Mouse (Mus musculus) thymus, postnatal 14 days (tissue): Measurements from ENCODE around the gene Hoxb13.

ENCODE experiments used
- DNase-seq: peaks from one replicate; pipeline ENCODE4 v3.0.0; 2021

The Hoxb13 gene

DNA sequence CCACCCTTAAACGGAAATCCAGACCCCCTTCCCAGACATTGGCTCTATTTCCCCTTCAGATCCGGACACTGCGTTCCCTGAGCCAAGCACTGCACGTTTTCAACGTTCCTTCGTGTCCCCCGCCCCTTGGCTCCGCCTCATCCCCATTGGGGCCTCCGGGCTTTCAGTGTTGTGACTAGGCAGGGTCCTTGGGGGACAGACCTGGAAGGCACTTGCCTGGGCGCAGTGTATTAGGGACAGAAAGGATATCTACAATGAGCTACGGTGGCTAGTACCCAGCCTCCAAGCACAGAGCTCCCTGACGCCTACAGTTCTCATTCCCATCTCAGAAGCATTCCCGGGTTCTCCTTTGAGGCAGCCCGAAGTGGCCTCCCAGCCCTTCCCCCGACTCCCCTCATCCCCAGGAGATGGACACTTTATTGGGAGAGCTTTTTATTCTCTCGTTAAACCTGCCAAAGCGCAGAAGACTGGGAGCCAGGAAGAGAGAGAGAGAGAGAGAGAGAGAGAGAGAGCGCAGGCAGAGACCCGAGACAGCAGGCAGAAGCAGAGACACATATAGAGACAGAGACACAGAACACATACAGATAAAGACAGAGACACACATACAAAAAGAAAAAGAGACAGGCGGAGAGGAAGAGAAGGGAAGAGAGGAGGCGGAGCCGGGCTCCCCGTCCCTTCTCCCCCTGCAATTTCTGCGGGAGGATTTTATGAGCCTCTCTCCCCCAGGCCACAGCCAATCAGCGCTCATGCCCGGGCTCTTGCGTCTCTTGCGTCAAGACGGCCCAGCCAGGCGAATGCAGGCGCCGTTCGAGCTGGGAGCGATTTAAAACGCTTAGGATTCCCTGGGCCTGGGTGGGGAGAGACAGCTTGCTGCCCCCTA is at the start of gene Hoxb13:
Hoxb13 (plus strand) TSS at position 796 of the 880 bp plus-strand sequence.
- no peak for DNase-seq

GRCm38 (mm10) chr11:96145622-96146270 is 48.4 kb upstream of the Hoxb13 start:
- DNase-seq: peak; percentile 43

DNA sequence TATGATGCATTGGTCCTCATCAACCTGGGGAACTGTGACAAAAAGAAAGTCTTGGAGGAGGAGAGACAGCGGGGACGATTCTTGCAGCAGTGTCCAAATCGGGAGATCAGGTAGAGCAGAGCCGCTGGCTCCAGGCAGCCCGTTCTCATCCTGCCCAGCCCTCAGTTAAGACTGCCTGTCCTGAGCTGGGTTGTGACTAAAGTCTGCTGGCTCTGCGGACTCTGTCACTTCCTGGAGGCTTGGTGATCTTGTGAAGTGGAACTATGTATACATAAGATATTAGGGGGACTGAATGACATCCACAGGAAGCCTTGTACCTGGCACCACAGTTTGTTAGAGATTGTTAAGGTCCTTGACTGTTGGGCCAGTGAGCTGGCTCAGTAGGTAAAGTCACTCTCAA is 46.6 kb upstream of the Hoxb13 start:
- DNase-seq: no peak

DNA sequence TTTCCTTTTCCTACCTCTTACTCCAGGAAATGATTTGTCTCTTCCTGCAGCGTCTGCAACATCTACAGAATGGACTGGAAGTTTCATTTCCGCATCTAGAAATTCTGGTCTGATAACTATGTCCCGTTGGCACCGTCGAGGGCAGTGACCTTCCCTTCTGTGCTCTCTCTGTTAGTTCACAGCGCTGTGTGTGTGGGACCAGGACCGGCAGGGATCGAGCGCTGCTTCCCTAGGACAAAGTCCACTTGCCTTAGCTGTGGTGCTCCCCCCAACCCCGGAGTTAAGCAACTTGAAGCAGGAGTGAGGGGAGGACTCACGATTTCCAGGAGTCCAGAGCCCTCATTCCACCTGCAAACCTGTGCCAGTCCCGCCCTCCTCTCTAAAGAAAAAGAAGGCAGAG is 29.3 kb upstream of the Hoxb13 start:
- DNase-seq: no peak

DNA sequence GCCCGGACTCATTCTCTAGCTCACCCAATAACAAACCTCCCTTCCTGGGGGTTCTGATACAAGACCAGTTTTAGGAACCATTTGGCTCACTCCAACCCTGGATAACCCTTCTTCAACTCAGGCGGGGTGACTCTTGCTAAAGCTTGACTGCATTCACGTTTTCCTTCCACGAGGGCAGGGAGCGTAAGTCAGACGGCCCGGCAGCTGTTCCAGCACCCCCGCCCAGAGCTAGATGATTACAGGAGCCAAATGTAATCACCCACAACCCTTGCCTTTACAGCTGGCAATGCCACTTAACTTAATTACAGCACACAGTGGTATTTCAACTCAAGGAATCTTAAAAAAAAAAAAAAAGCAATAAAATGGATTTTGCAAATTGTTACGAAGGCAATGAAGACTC is 26.0 kb upstream of the Hoxb13 start:
- no peak for DNase-seq

GRCm38 (mm10) chr11:96169016-96169415 is 25.1 kb upstream of the Hoxb13 start:
- DNase-seq: no peak

DNA sequence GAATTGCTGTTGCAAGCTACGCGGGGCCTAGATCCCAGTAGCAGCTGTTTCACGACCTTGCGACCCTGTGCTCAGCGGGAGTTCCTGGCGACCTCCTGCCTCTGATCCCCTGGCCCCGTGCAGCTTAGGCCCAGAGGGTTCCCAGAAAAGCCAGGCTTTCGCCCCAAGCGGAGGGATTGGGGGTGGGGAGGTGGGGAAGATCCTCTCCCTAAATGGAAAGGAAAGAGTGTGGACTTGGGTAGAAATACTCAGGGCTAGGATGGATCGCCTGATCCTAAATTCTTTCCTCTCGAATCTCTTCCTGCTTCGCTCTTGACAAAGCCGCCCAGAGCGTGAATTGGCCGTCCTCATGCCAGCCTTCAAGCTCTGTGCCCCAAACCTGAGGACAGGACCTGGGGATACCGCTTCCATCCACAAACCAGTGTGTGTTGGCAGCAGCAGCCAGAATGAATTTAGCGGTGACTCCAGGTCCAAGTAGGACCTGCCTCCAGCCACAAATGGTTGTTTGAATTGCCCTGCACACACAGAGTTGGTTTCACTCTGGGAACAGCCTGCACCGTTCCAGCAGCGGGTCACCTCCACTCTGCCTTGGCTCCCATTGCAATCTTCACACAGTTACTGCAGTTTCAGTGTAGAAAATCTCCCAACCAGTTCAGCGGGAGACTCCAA is 23.3 kb upstream of the Hoxb13 start:
- no peak for DNase-seq

GRCm38 (mm10) chr11:96171601-96172000 is 22.5 kb upstream of the Hoxb13 start:
- DNase-seq: no peak

- DNase-seq: no peak
Measured at GRCm38 (mm10) chr11:96172511-96173287, 21.4 kb upstream of the Hoxb13 start.

DNA sequence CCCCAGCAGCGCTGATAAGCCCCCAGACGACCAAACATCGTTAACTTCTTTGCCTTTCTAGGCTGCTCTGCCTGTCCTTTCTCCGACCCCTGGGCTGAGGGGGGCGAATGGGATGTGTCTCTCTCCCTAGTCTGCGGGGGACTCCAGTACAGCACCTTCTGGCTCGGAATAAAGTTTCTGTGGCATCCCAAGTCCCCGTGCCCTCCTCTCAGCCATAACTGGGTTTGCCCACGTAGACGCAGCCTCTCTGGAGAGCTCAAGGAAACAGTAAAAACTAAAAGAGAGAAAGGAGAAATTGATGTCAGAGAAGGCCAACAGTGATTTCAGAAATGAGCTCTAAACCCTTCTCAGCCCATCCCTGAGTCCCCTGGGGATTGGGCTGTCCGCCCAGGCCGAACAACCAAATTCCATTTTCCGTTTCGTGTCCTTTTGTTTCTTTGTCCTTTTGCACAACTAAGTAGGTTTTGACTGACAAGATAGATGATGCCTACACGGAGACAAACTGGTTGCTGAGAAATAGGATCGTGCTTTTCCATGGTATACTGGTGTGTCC is 20.8 kb upstream of the Hoxb13 start:
- no peak for DNase-seq

- DNase-seq: no peak
Measured at GRCm38 (mm10) chr11:96174881-96175280, 19.2 kb upstream of the Hoxb13 start.

DNA sequence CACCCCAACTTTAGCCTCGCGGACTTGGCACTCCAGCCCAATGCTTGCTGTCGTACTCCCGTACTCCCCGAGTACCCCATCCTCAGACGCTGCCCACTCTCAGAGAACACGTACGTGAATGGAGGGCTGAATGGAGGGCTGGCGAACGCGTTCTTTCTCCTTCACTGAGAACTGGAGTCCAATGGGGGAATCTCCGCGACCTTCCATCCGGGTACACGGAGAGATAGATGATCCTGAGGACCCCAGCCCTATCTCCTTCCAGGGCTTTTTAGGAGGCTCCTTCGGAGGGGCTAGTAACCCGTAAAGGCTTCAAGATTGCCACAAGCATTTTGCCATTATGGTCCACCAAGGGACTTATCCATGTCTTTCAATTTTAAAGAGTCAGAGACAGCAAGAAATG is 18.6 kb upstream of the Hoxb13 start:
- no peak for DNase-seq

DNA sequence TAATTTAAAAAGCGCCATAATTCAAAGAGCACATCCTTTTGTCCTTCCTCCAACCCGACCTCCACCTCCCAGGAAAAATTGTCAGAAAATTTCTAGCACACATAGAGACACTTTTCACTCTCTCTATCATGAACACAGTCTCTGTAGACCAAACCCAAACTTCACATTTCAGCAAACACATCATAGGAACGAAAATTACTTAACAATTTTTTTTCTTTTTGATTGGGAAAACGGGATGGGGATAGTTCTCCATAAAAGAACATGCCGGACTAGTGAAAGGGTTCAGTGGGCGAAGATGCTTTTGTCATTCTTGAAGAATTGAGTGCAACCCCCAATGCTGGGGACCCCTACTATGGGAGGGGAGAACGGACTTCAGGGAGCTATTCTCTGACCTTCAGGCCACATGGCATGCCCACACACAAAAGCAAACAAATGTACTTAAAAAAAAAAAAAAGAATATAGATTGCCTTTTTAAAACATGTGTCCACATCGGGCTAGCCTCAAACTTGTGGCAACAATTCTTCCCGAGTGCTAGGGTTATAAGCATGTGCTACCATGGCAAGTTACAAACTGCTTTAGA is 18.1 kb upstream of the Hoxb13 start:
- DNase-seq: no peak

GRCm38 (mm10) chr11:96176841-96177240 is 17.3 kb upstream of the Hoxb13 start:
- DNase-seq: no peak

DNA sequence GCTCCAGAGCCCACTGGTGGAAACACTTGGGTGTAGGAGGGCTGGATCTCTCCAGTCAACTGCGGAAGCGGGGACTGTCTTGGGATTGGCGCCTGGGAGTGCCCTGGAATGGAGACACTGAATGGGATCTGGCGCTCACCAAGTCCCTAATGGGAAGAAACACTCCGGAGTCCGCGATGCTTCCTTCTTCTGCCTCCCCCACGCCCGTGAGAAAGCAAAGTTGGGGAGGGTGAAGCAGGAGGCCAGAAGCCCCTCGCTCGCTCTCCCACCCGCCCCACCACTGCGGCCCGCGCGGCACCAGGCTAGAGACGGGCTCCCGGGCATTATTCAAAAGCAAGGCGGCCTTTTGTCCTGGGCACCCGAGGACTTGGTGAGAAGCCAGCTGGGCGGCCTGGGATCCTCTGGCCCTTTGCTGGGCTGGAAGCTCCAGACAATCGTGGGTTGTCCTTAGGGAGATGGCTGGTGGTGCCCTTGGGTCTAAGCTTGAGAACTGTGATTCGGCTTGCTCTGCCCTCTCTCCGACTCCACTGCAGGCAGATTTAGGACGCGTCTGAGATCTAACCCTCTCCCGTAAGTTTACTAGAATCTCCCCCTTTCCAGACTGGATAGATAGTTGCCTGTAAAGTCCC is 16.5 kb upstream of the Hoxb13 start:
- no peak for DNase-seq

DNA sequence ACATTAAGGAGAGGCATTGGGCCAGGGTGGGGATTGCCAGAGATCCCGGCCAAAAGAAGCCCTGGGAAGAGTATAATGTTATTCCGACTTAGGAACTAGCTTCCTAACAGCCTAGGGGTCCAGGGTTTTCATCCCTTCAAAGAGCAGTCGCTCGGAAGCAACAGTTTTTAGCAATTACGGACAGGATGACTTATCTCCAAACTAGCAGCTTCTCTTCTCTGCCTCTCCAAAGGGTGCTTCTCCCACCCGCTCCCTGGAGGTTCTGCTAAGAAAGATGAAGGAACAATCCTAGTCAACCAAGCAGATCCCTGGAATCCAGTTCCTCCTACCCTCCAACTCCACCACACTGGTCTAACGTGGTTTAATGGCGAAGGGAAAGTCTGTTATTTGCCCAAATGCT is 15.8 kb upstream of the Hoxb13 start:
- DNase-seq: no peak

- DNase-seq: no peak
Measured at GRCm38 (mm10) chr11:96178911-96179503, 15.1 kb upstream of the Hoxb13 start.

DNA sequence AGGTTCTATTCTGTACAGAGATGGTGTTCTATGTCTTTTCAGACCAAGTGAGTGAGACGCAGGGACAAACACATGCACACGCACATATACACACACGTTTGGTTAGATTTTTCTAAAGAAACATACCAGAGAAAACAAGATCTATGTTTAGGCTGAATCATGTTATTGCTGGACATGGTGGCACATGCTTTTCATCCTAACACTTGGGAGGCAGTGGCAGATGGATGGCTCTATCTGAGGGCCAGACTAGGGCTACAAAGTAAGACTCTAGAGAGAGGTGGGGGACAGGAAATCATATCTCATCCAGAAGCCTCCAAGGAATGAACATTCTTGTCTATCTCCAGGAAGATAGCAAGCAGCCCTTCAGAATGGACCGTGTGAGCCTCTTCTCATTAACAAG is 13.1 kb upstream of the Hoxb13 start:
- DNase-seq: no peak

DNA sequence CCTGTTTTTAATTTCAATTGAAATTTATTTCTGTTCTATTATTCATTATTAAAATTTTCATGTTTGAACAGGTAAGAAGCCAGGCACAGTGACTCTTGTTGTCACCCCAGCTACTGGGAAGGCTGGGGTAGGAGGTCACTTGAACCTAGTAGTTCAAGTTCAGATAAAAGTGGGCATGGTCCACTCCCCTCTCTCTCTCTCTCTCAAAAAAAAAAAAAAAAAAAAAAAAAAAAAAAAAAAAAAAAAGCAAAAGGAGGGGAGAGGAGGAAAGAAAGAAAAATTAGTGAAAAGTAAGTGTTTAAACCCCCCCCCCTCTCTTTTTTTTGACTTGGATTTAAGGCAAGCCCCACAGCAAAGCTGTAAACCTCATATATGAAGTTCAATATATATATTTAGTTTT is 9.9 kb upstream of the Hoxb13 start:
- DNase-seq: no peak

GRCm38 (mm10) chr11:96187321-96187720 is 6.8 kb upstream of the Hoxb13 start:
- DNase-seq: no peak

DNA sequence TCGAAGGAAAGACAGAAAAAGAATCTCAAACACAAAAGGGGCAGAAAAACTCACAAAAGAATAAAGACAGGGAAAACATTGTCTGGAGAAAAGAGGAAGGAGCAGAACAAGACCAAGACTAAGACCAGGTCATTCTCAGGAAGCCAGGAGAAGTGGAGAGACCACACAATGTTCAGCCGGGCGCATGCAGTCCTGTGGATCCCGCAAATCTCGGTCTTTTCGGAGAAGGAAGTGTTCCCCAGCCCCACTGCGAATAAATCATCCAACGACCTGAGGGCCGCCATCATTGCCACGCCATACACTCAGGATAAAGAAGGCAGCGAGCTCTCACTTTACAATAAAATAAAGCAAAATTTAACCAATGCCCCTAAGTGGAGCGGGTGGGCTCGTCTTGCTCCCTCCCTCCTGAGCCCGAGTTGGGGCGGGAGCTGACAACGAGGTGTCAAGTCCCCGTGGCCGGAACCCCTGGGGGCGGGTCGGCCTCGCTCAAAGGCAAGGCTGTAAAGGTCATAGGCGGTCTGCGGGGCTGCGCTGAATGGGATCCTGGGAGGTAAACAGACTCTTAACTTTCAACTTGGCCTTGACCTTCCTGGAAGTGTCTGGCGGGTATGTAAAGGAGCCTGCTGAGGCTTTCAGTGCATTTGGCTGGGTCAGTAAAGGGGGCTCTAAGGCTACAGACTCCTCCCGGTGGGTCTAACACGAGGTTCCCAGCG is 4.2 kb upstream of the Hoxb13 start:
- DNase-seq: no peak
